Mouse (Mus musculus): Measurements from ENCODE around the gene Tcta.
A peak's percentile ranks its signal among the peaks of the same experiment; 100 is the strongest.
"Not testable (repeated sequence)": the region's sequence is repeated elsewhere in the genome, so short reads cannot be mapped to it uniquely, and the experiment has no call there.

Gene Tcta

GRCm38 (mm10) chr9:108317572-108317971 lies 11.6 kb upstream of the Tcta start:
- DNase-seq (ENCODE audit: low spot score): no peak

- no peak for DNase-seq (ENCODE audit: low spot score)
These were observed 2.2 kb upstream of the Tcta start for GRCm38 (mm10) chr9:108308141-108308540.

GRCm38 (mm10) chr9:108307021-108307807 lies 1.3 kb upstream of the Tcta start:
- DNase-seq (ENCODE audit: low spot score): no peak

GRCm38 (mm10) chr9:108306571-108306980 lies 616 bp upstream of the Tcta start:
- peak; percentile 62 for DNase-seq (ENCODE audit: low spot score)

GRCm38 (mm10) chr9:108305170-108305569 lies 790 bp downstream of the Tcta start:
- no peak for DNase-seq (ENCODE audit: low spot score)

- DNase-seq (ENCODE audit: low spot score): no peak
These were observed 1.2 kb downstream of the Tcta start for GRCm38 (mm10) chr9:108304716-108305115.

DNA sequence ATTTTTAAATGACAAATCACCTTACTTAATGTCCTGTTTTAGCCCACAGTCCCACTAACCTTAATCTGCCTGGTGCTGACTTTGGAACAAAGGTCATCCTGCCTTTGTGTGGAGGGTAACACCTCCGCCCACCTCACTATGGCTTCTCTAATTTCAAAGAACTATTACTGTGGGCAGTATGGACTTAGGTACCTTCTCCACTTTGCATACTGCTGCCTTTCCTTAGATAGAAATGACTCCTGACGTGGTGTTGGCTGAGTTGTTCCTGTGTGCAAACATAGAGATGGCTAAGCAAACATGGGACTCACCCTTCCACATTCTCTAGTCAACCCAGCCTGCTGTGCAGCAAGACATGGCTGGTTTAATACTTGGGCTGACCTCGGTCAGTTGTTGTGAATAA lies 4.1 kb downstream of the Tcta start:
- no peak for DNase-seq (ENCODE audit: low spot score)

GRCm38 (mm10) chr9:108296453-108297355 lies 9.3 kb downstream of the Tcta start, which contains the start of gene Amt:
Amt (plus strand) TSS chr9:108296853.
- DNase-seq (ENCODE audit: low spot score): no peak

GRCm38 (mm10) chr9:108290773-108291172 lies 15.2 kb downstream of the Tcta start:
- DNase-seq (ENCODE audit: low spot score): no peak

DNA sequence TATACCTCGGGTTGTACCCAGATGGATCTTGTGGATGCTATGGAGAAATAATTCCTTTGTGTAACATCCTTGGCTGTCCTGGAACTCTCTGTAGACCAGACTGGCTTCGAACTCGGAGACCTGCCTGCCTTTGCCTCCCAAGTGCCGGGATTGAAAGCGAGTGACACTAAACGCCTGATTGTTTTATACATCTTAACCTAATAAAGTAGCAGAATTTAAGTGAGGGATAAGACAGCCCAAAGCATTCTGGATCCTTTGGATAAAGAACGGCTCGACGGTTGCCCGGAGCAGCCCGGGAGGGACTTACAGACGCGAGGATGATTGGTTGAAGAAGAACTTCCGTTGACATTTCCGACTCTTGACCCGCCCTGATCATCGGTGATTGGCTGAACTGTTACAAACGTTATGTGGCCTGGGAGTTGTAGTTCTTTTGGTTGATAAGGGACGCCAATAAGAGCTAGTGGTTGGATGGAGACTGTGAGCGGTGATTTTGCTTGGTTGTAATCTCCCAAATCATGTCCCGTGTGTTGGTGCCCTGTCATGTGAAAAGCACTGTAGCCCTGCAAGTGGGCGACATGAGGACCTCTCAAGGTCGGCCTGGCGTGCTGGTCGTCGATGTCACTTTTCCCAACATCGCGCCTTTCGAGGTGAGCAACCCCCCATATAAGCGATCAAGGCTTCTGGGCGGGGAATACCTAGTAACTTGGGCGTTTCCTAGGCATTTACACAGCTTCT lies 15.8 kb downstream of the Tcta start, which contains the start of gene Nicn1:
Gene Nicn1 (plus strand): TSS at position 414 of the 735 bp plus-strand sequence.
- DNase-seq (ENCODE audit: low spot score): peak; percentile 76

DNA sequence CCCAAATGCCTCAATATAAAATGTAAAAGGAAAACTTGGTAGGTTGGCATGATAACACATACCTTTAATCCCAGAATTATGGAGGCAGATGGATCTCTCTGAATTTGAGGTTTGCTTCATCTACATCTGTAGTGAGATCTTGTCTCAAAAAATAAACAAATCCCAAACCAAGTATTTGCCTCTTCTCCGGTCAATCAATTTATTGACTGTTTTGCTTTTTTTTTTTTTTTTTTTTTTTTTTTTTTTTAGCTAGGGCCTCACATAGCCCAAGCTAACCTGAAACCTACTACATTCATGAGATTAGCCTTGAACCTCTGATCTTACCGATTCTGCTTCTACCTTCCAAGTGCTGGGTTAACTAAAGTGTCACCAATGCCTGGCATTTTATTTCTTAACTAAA lies 16.6 kb downstream of the Tcta start:
- DNase-seq (ENCODE audit: low spot score): no peak

- not testable (repeated sequence) for DNase-seq (ENCODE audit: low spot score)
These were observed 18.3 kb downstream of the Tcta start for GRCm38 (mm10) chr9:108287526-108288238.

DNA sequence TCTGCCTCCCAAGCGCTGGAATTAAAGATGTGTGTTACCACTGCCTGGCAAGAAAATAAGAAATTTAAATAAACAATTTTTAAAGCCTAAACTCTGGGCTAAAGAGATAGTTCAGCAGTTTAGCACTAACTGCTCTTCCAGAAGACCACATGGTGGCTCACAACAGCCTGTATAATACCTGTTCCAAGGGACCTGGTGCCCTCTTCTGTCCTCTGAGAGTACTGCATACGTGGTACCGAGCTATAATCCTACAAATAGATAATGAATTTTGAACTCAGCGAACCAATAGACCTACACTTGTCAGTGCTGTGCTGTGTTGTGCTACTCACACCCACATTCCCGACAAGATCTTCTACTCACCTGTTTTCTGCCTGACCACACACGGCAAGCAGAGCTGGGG lies 21.6 kb downstream of the Tcta start:
- peak; percentile 73 for DNase-seq (ENCODE audit: low spot score)

GRCm38 (mm10) chr9:108280071-108280828 lies 25.7 kb downstream of the Tcta start:
- peak; percentile 72 for DNase-seq (ENCODE audit: low spot score)

DNA sequence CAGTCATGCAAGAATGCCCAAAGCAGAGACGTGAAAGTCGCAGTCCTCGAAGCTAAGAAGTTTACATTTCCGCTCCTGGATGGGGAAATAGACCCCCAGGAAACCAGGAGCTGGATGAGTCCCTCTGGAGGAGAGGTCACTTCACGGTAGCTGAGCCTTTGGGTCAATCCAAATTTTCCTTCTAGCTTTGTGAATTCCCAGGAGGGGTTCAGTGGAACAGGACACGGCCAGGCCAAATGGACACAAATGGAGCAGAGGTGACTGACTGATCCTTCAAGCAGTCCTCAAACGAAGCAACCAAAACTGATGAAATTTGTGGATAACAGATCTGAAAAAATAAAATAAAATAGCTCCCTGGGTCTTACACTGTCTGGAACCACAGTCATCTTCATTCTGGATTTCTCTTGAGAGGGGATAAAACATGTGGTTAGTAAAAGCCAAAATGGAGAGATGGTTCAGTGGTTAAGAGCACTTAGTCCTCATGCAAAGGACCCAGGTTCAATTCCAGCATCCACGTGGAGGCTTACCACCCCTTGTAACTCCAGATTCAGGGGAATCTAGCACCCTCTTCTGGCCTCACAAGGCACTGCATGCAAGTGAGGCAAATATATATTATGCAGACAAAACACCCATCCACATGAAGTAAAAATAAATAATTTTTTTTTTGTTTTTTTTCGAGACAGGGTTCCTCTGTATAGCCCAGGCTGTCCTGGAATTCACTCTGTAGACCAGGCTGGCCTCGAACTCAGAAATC lies 27.1 kb downstream of the Tcta start:
- no peak for DNase-seq (ENCODE audit: low spot score)

GRCm38 (mm10) chr9:108275331-108275659 lies 30.7 kb downstream of the Tcta start:
- DNase-seq (ENCODE audit: low spot score): no peak

DNA sequence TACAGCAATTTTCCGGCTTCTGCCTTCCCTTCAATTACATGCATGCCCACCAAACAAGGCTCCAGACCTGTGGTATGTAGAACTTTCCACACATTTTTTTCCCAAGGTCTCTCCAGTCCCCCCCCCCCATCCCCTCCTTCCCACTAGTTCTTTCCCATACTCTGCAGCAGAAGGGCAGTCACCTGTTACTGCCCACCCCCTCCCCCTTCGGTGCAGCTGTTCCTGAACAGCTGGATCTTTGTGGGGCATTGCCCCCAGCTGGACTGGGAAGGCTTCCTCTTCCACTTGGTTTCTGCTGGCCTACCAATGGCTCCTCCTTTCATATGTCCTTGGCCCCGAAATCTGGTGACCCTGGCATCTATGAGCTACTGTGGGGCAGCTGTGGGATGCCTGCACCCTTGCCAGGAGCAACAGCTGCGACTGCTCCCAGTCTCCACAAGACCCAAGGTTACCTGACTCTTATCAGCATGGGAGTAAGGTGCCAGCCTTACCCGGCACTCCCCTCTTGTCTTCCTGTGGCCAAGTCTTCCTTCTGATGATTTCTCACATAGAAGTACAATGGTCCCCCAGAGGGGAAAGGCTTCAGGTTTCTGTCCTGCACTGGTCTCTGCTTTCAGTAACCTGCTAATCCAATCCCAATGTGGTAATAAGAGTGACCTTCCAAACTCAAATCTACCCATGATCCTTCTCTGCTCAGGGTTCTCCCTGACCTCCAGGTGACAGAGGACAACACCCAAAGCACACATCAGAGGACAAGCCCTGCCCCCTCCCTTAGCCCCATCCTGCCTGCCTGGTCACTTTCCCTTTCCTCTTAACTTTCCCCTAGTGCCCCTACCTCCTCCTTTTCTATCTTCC lies 31.3 kb downstream of the Tcta start:
- DNase-seq (ENCODE audit: low spot score): no peak

- DNase-seq (ENCODE audit: low spot score): no peak
These were observed 32.5 kb downstream of the Tcta start for GRCm38 (mm10) chr9:108273485-108273884.

- no peak for DNase-seq (ENCODE audit: low spot score)
These were observed 33.3 kb downstream of the Tcta start for GRCm38 (mm10) chr9:108272691-108273090.
